Mouse (Mus musculus) ES-Bruce4 (cell line): Measurements from ENCODE around the gene Dusp5. TPM values are rescaled to one million over a fixed set of nuclear protein-coding genes. Genes with fewer than 3 reads are reported as not detected.

Experiments used
- H3K27ac ChIP-seq: 2 replicates; pipeline ENCODE4 v1.5.1; 2012; ENCODE audit warnings: low read length, inconsistent platforms; ENCODE audit not compliant: insufficient read depth
- H3K27me3 ChIP-seq: 2 replicates; pipeline ENCODE4 v1.6.1; 2012; ENCODE audit warnings: mild to moderate bottlenecking, low read length, inconsistent platforms; ENCODE audit not compliant: control insufficient read depth, poor library complexity, insufficient read depth, severe bottlenecking
- H3K36me3 ChIP-seq: 2 replicates; pipeline ENCODE4 v1.6.1; 2012; ENCODE audit warnings: inconsistent platforms, mild to moderate bottlenecking, low read length, moderate library complexity; ENCODE audit not compliant: control insufficient read depth, poor library complexity, insufficient read depth, severe bottlenecking
- H3K4me1 ChIP-seq: one replicate; pipeline ENCODE4 v1.8.1; 2011; ENCODE audit warnings: low read length; ENCODE audit not compliant: control insufficient read depth, insufficient read depth
- H3K4me3 ChIP-seq: 2 replicates; pipeline ENCODE4 v1.5.1; 2011; ENCODE audit warnings: low read depth, mild to moderate bottlenecking, low read length
- H3K9ac ChIP-seq: 2 replicates; pipeline ENCODE4 v1.6.1; 2012; ENCODE audit warnings: low read depth, mild to moderate bottlenecking, inconsistent platforms; ENCODE audit not compliant: poor library complexity, severe bottlenecking
- H3K9me3 ChIP-seq: replicated peaks from 2 replicates; pipeline ENCODE4 v1.6.1; 2012; ENCODE audit warnings: mild to moderate bottlenecking, low read length, inconsistent platforms; ENCODE audit not compliant: control insufficient read depth, poor library complexity, insufficient read depth, severe bottlenecking
- CTCF ChIP-seq: IDR thresholded peaks from one replicate; pipeline ENCODE4 v1.8.1; 2011; ENCODE audit warnings: low read depth, low read length
- EP300 ChIP-seq: IDR thresholded peaks from 2 replicates; pipeline ENCODE4 v1.6.1; 2011; ENCODE audit warnings: low read depth, low read length; ENCODE audit not compliant: insufficient read depth
- POLR2A ChIP-seq: IDR thresholded peaks from one replicate; pipeline ENCODE4 v1.8.1; 2011; ENCODE audit warnings: low read length; ENCODE audit not compliant: insufficient read depth
- polyA plus RNA-seq: library from polyadenylated mRNA; stranded (reverse); fragments of >200 nt; gene quantifications from 2 replicates; pipeline ENCODE4 v1.2.4, GENCODE M21; 2011; ENCODE audit warnings: low read depth; ENCODE audit not compliant: missing spikeins, insufficient read depth, insufficient read length

Dusp5 gene
- polyA plus RNA-seq, 1 experiment: 15.2 TPM

GRCm38 (mm10) chr19:53489187-53489586 lies 39.7 kb upstream of the Dusp5 start:
- H3K27ac ChIP-seq: no peak overlapping the region
- H3K9ac ChIP-seq: no peak overlapping the region
- H3K36me3 ChIP-seq: no peaks in the 10 kb centered on the region
- H3K4me3 ChIP-seq: no peak overlapping the region
- H3K9me3 ChIP-seq: no peaks in the 10 kb centered on the region
- TF ChIP-seq POLR2A (no peak), CTCF (no peak), EP300 (no peak)
- peaks cover 2% of the 10 kb centered on the region for H3K4me1 ChIP-seq
- H3K27me3 ChIP-seq: no peaks in the 10 kb centered on the region

- TF ChIP-seq EP300: no peak
- no peak for TF ChIP-seq POLR2A
- TF ChIP-seq CTCF: no peak
- H3K9ac ChIP-seq: no peak overlapping the region
- H3K9me3 ChIP-seq: no peaks in the 10 kb centered on the region
- no peak overlapping the region for H3K27ac ChIP-seq
- H3K4me3 ChIP-seq: no peak overlapping the region
- no peaks in the 10 kb centered on the region for H3K27me3 ChIP-seq
- peaks cover 2% of the 10 kb centered on the region for H3K4me1 ChIP-seq
- H3K36me3 ChIP-seq: no peaks in the 10 kb centered on the region
Measured at GRCm38 (mm10) chr19:53489910-53490309, 39.0 kb upstream of the Dusp5 start.

GRCm38 (mm10) chr19:53490898-53491297 lies 38.0 kb upstream of the Dusp5 start:
- TF ChIP-seq POLR2A (no peak), CTCF (no peak), EP300 (no peak)
- Histone ChIP-seq H3K27me3 (no peaks in the 10 kb centered on the region), H3K27ac (no peak overlapping the region), H3K4me3 (no peak overlapping the region), H3K36me3 (no peaks in the 10 kb centered on the region), H3K9ac (no peak overlapping the region), H3K4me1 (no peaks in the 10 kb centered on the region), H3K9me3 (no peaks in the 10 kb centered on the region)

GRCm38 (mm10) chr19:53492528-53492927 lies 36.4 kb upstream of the Dusp5 start:
- no peaks in the 10 kb centered on the region for H3K9me3 ChIP-seq
- no peaks in the 10 kb centered on the region for H3K4me1 ChIP-seq
- no peak overlapping the region for H3K9ac ChIP-seq
- no peak overlapping the region for H3K4me3 ChIP-seq
- no peak overlapping the region for H3K27ac ChIP-seq
- H3K27me3 ChIP-seq: no peaks in the 10 kb centered on the region
- no peaks in the 10 kb centered on the region for H3K36me3 ChIP-seq
- TF ChIP-seq EP300: no peak
- no peak for TF ChIP-seq CTCF
- no peak for TF ChIP-seq POLR2A

GRCm38 (mm10) chr19:53493866-53494265 lies 35.0 kb upstream of the Dusp5 start:
- no peak for TF ChIP-seq POLR2A
- TF ChIP-seq EP300: no peak
- TF ChIP-seq CTCF: no peak

GRCm38 (mm10) chr19:53497910-53498309 lies 31.0 kb upstream of the Dusp5 start:
- H3K9ac ChIP-seq: no peak overlapping the region
- no peaks in the 10 kb centered on the region for H3K4me1 ChIP-seq
- H3K27me3 ChIP-seq: no peaks in the 10 kb centered on the region
- H3K36me3 ChIP-seq: no peaks in the 10 kb centered on the region
- no peak for TF ChIP-seq POLR2A
- no peak for TF ChIP-seq EP300
- TF ChIP-seq CTCF: no peak
- H3K9me3 ChIP-seq: no peaks in the 10 kb centered on the region
- H3K4me3 ChIP-seq: no peak overlapping the region
- H3K27ac ChIP-seq: no peak overlapping the region

More at GRCm38 (mm10) chr19:53493866-53494265, 35.0 kb upstream of the Dusp5 start:
- H3K4me1 ChIP-seq: no peaks in the 10 kb centered on the region
- H3K9ac ChIP-seq: no peak overlapping the region
- H3K27ac ChIP-seq: no peak overlapping the region
- no peaks in the 10 kb centered on the region for H3K27me3 ChIP-seq
- H3K36me3 ChIP-seq: no peaks in the 10 kb centered on the region
- H3K4me3 ChIP-seq: no peak overlapping the region
- H3K9me3 ChIP-seq: no peaks in the 10 kb centered on the region
